Mouse (Mus musculus) kidney, postnatal 0 days (tissue): ENCODE results near the gene Ercc2. TPM values are rescaled to one million over a fixed set of nuclear protein-coding genes. Genes with fewer than 3 reads are reported as not detected.
A peak's percentile ranks its signal among the peaks of the same experiment; 100 is the strongest.

Experiments
- ATAC-seq: fragments of 200-750 bp; cut with Nextera tagmentation; replicated peaks from 2 replicates; pipeline ENCODE4 v1.8.0; 2017; ENCODE audit warnings: low read depth, moderate number of reproducible peaks, moderate TSS enrichment, moderate library complexity; ENCODE audit not compliant: low FRiP score
- DNase-seq: peaks from one replicate; pipeline ENCODE4 v3.0.0-alpha.2; 2016; ENCODE audit warnings: low spot score
- H3K27ac ChIP-seq: fragments of 300-500 bp; sonication (generic); 2 replicates; pipeline ENCODE4 v1.5.1; 2014; ENCODE audit warnings: mild to moderate bottlenecking
- H3K27me3 ChIP-seq: fragments of 300-500 bp; sonication (generic); 2 replicates; pipeline ENCODE4 v1.6.1; 2014; ENCODE audit warnings: low read length, mixed read lengths; ENCODE audit not compliant: insufficient read depth
- H3K36me3 ChIP-seq: fragments of 300-500 bp; sonication (generic); 2 replicates; pipeline ENCODE4 v1.6.1; 2014; ENCODE audit warnings: low read length, mixed read lengths; ENCODE audit not compliant: insufficient read depth
- H3K4me1 ChIP-seq: fragments of 300-500 bp; sonication (generic); replicated peaks from 2 replicates; pipeline ENCODE4 v1.6.1; 2014; ENCODE audit warnings: antibody characterized with exemption, low read length, mixed read lengths; ENCODE audit not compliant: insufficient read depth
- H3K4me2 ChIP-seq: fragments of 300-500 bp; sonication (generic); 2 replicates; pipeline ENCODE4 v1.6.1; 2014; ENCODE audit warnings: mild to moderate bottlenecking, low read length, moderate library complexity, mixed read lengths
- H3K4me3 ChIP-seq: fragments of 300-500 bp; sonication (generic); replicated peaks from 2 replicates; pipeline ENCODE4 v1.5.1; 2014; ENCODE audit warnings: low read depth, low read length
- H3K9ac ChIP-seq: fragments of 300-500 bp; sonication (generic); 2 replicates; pipeline ENCODE4 v1.6.1; 2014; ENCODE audit warnings: low read depth, low read length
- H3K9me3 ChIP-seq: fragments of 300-500 bp; sonication (generic); replicated peaks from 2 replicates; pipeline ENCODE4 v1.6.1; 2016; ENCODE audit warnings: low read length, inconsistent platforms, mixed read lengths
- CTCF ChIP-seq: IDR thresholded peaks from 2 replicates; pipeline ENCODE4 v1.5.1; 2016; ENCODE audit warnings: antibody characterized with exemption, low read depth, mild to moderate bottlenecking, moderate library complexity
- WGBS: fragments of 180-500 bp; shearing (Covaris S2); extraction: QIAGEN DNeasy Blood & Tissue Kit; methylation state at CpG from one replicate; pipeline ENCODE4 v1.1.7; 2014; 5-methylcytosine and 5-hydroxymethylcytosine counted together
- polyA plus RNA-seq: library from polyadenylated mRNA; unstranded; fragments of >200 nt; fragmentation: Nextera tagmentation; extraction: Ambion mirVana; gene quantifications from 2 replicates; pipeline ENCODE4 v1.2.1, GENCODE M21; 2015

Ercc2 gene
- polyA plus RNA-seq, 1 experiment from 2014 or later: 11.5 TPM

- no peak overlapping the region for H3K27ac ChIP-seq
- no peaks in the 10 kb centered on the region for H3K4me1 ChIP-seq
- H3K4me3 ChIP-seq: no peak overlapping the region
- WGBS: 89% methylated on average over 4 of the region's 4 CpGs
- H3K36me3 ChIP-seq: no peaks in the 10 kb centered on the region
- H3K9ac ChIP-seq: no peak overlapping the region
- ATAC-seq (no peak), DNase-seq (no peak)
- TF ChIP-seq CTCF: no peak
- no peaks in the 10 kb centered on the region for H3K9me3 ChIP-seq
- H3K27me3 ChIP-seq: no peaks in the 10 kb centered on the region
- no peak overlapping the region for H3K4me2 ChIP-seq
Measured at GRCm38 (mm10) chr7:19376019-19376418, 5.8 kb upstream of the Ercc2 start.

- no peak overlapping the region for H3K9ac ChIP-seq
Measured at GRCm38 (mm10) chr7:19378049-19378448, 3.8 kb upstream of the Ercc2 start.

GRCm38 (mm10) chr7:19382166-19382541 is 344 bp downstream of the Ercc2 start:
- H3K9me3 ChIP-seq: no peaks in the 10 kb centered on the region
- peak overlapping the region; percentile 31; the same call in 1 of the 2 replicates for H3K27ac ChIP-seq
- H3K4me3 ChIP-seq: peak overlapping the region; percentile 79
- DNase-seq (peak; percentile 29), ATAC-seq (peak; percentile 63)
- WGBS: under 1% methylated on average over 27 of the region's 37 CpGs
- H3K9ac ChIP-seq: peak overlapping the region; percentile 82
- H3K27me3 ChIP-seq: no peaks in the 10 kb centered on the region
- H3K4me2 ChIP-seq: peak overlapping the region; percentile 90
- H3K4me1 ChIP-seq: no peaks in the 10 kb centered on the region; the same call in 1 of the 2 replicates
- no peak for TF ChIP-seq CTCF
- peaks cover 22% of the 10 kb centered on the region for H3K36me3 ChIP-seq

More at GRCm38 (mm10) chr7:19378049-19378448, 3.8 kb upstream of the Ercc2 start:
- TF ChIP-seq CTCF: no peak
- Histone ChIP-seq H3K4me3 (no peak overlapping the region), H3K4me2 (no peak overlapping the region), H3K4me1 (no peaks in the 10 kb centered on the region), H3K27me3 (no peaks in the 10 kb centered on the region), H3K9me3 (no peaks in the 10 kb centered on the region), H3K36me3 (no peaks in the 10 kb centered on the region), H3K27ac (no peak overlapping the region)
- ATAC-seq (no peak), DNase-seq (no peak)
- 78% methylated on average over 7 of the region's 8 CpGs for WGBS

DNA sequence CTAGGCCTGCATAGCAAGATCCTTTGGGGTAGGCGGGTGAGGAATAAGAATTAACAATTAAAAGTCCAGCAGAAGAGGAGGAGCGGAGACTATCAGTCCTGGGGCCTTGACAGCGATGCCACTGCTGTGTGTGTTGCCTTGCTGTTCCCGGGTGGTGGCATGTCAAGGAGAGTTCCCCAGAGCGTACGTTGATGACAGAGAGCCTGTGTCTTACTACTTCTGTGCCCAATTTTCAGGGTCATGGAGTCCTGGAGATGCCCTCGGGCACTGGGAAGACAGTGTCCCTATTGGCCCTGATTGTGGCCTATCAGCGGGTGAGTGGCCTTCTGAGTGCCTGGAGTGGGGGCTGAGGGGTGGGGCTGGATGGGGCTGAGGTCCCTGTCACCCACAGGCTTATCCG is 1.9 kb downstream of the Ercc2 start:
- DNase-seq (no peak), ATAC-seq (no peak)
- no peak overlapping the region for H3K4me2 ChIP-seq
- WGBS: 88% methylated on average over 9 of the region's 9 CpGs
- peaks cover 33% of the 10 kb centered on the region for H3K36me3 ChIP-seq
- H3K4me3 ChIP-seq: no peak overlapping the region
- no peaks in the 10 kb centered on the region for H3K9me3 ChIP-seq
- H3K27ac ChIP-seq: no peak overlapping the region
- no peak overlapping the region for H3K9ac ChIP-seq
- no peaks in the 10 kb centered on the region; the same call in 1 of the 2 replicates for H3K4me1 ChIP-seq
- no peaks in the 10 kb centered on the region for H3K27me3 ChIP-seq
- TF ChIP-seq CTCF: no peak

- H3K36me3 ChIP-seq: peaks cover 84% of the 10 kb centered on the region
- H3K4me1 ChIP-seq: no peaks in the 10 kb centered on the region
- H3K4me2 ChIP-seq: no peak overlapping the region
- no peak overlapping the region for H3K4me3 ChIP-seq
- ATAC-seq: no peak
- H3K27me3 ChIP-seq: no peaks in the 10 kb centered on the region
- H3K9me3 ChIP-seq: no peaks in the 10 kb centered on the region
- no peak for DNase-seq
- no peak overlapping the region for H3K27ac ChIP-seq
- no peak overlapping the region for H3K9ac ChIP-seq
- no peak for TF ChIP-seq CTCF
- 88% methylated on average over 10 of the region's 10 CpGs for WGBS
Measured at GRCm38 (mm10) chr7:19388699-19389413, 7.0 kb downstream of the Ercc2 start.

DNA sequence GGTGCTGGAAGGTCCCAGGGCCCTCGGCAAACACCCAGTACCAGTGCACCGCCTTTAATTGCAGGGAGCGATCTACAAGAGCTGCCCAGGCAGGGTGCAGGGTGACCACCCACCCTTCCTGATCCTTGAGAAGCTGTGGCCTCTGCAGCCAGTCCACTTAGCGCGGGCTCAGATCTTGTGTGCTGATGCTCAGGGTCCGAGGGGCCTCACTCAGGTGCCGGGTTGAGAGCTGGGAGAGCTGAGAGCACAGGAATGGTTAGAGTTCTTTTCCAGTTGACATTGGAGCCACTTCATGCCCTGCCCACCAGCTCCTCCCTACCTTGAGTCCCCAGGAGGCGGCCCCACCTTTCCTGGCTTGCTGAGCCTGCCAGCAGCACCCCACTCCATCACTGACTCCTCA is 12.7 kb downstream of the Ercc2 start:
- H3K4me3 ChIP-seq: no peak overlapping the region
- no peak overlapping the region for H3K9ac ChIP-seq
- H3K9me3 ChIP-seq: no peaks in the 10 kb centered on the region
- DNase-seq (no peak), ATAC-seq (no peak)
- no peak overlapping the region for H3K4me2 ChIP-seq
- peaks cover 58% of the 10 kb centered on the region for H3K36me3 ChIP-seq
- no peak overlapping the region for H3K27ac ChIP-seq
- no peak for TF ChIP-seq CTCF
- no peaks in the 10 kb centered on the region for H3K27me3 ChIP-seq
- no peaks in the 10 kb centered on the region for H3K4me1 ChIP-seq
- 83% methylated on average over 8 of the region's 8 CpGs for WGBS
